Mouse (Mus musculus) CH12.LX (cell line): ENCODE data around the gene Agap1. TPM values are rescaled to one million over a fixed set of nuclear protein-coding genes. Genes with fewer than 3 reads are reported as not detected.

Experiments used
- DNase-seq: peaks from one replicate; pipeline ENCODE4 v3.0.0-alpha.2; 2013; ENCODE audit errors: extremely low read depth
- H3K27ac ChIP-seq: 2 replicates; pipeline ENCODE4 v1.5.1; 2012; ENCODE audit warnings: low read depth, mild to moderate bottlenecking, control low read depth, moderate library complexity; ENCODE audit not compliant: insufficient read depth
- H3K27me3 ChIP-seq: replicated peaks from 2 replicates; pipeline ENCODE3; 2012; ENCODE audit warnings: inconsistent platforms
- H3K36me3 ChIP-seq, 2 experiments: replicated peaks in 1 of 2; 2 replicates each; pipeline versions ENCODE3 to v1.6.1; 2012; ENCODE audit warnings: inconsistent platforms in 1 of 2, low read length in 1 of 2, mild to moderate bottlenecking in 1 of 2, mixed read lengths in 1 of 2, moderate library complexity in 1 of 2; ENCODE audit not compliant: control insufficient read depth in 1 of 2, insufficient read depth in 1 of 2
- H3K4me1 ChIP-seq, 2 experiments: 2 replicates each; pipeline ENCODE4 v1.6.1; 2012; ENCODE audit warnings: inconsistent platforms in 1 of 2, moderate library complexity in 1 of 2; ENCODE audit not compliant: insufficient read depth in 2 of 2, control insufficient read depth in 1 of 2
- H3K4me2 ChIP-seq: 2 replicates; pipeline ENCODE4 v1.6.1; 2012; ENCODE audit warnings: low read depth, mild to moderate bottlenecking, control low read depth; ENCODE audit not compliant: poor library complexity, insufficient read depth, severe bottlenecking
- H3K4me3 ChIP-seq, 3 experiments: fragments of 150-350 bp in 1 of 3; sonication (generic) in 1 of 3; replicated peaks in 1 of 3; 2 replicates each; pipeline versions ENCODE3 to v1.5.1; 2011 to 2012; ENCODE audit warnings: low read depth in 2 of 3, low read length in 2 of 3, mild to moderate bottlenecking in 2 of 3, moderate library complexity in 2 of 3, control low read depth in 1 of 3, improper control_type of control experiment in 1 of 3, inconsistent platforms in 1 of 3, mixed read lengths in 1 of 3; ENCODE audit not compliant: poor library complexity in 1 of 3
- H3K79me2 ChIP-seq: replicated peaks from 2 replicates; pipeline ENCODE4 v1.6.1; 2012; ENCODE audit warnings: mild to moderate bottlenecking, moderate library complexity; ENCODE audit not compliant: control insufficient read depth, poor library complexity, insufficient read depth, severe bottlenecking; ENCODE audit errors: extremely low read depth
- H3K9ac ChIP-seq: 2 replicates; pipeline ENCODE4 v1.6.1; 2012; ENCODE audit warnings: low read depth, mild to moderate bottlenecking, control low read depth, moderate library complexity; ENCODE audit not compliant: insufficient read depth
- H3K9me3 ChIP-seq: replicated peaks from 2 replicates; pipeline ENCODE3; 2012; ENCODE audit warnings: low read length, inconsistent platforms, mixed read lengths
- BHLHE40 ChIP-seq: IDR thresholded peaks from 2 replicates; pipeline ENCODE4 v1.6.1; 2011; ENCODE audit warnings: mild to moderate bottlenecking, low read depth, low read length, improper control_type of control experiment
- CHD1 ChIP-seq: IDR thresholded peaks from 2 replicates; pipeline ENCODE4 v1.6.1; 2012; ENCODE audit warnings: low read depth, low read length, improper control_type of control experiment, inconsistent platforms
- ELF1 ChIP-seq: IDR thresholded peaks from 2 replicates; pipeline ENCODE4 v1.6.1; 2014; ENCODE audit warnings: low read depth, mild to moderate bottlenecking, inconsistent platforms, low read length, improper control_type of control experiment
- ETS1 ChIP-seq: conservative IDR thresholded peaks from 2 replicates; pipeline ENCODE4 v1.6.1; 2012; ENCODE audit warnings: low read depth, mild to moderate bottlenecking, inconsistent platforms, low read length, improper control_type of control experiment, moderate library complexity
- GABPA ChIP-seq: IDR thresholded peaks from 2 replicates; pipeline ENCODE4 v1.6.1; 2012; ENCODE audit warnings: low read depth, low read length, improper control_type of control experiment, inconsistent platforms; ENCODE audit not compliant: insufficient replicate concordance
- IRF4 ChIP-seq: IDR thresholded peaks from 2 replicates; pipeline ENCODE4 v1.6.1; 2014; ENCODE audit warnings: low read depth, mild to moderate bottlenecking, inconsistent platforms, low read length, improper control_type of control experiment
- KAT2A ChIP-seq: IDR thresholded peaks from 2 replicates; pipeline ENCODE4 v1.6.1; 2012; ENCODE audit warnings: low read length, improper control_type of control experiment, inconsistent platforms; ENCODE audit not compliant: insufficient replicate concordance
- MAZ ChIP-seq: IDR thresholded peaks from 2 replicates; pipeline ENCODE4 v1.6.1; 2012; ENCODE audit warnings: low read depth, mild to moderate bottlenecking, inconsistent platforms, low read length, improper control_type of control experiment, moderate library complexity
- MXI1 ChIP-seq: IDR thresholded peaks from 2 replicates; pipeline ENCODE4 v1.6.1; 2011; ENCODE audit warnings: mild to moderate bottlenecking, low read depth, low read length, improper control_type of control experiment
- NELFE ChIP-seq: IDR thresholded peaks from 2 replicates; pipeline ENCODE4 v1.6.1; 2011; ENCODE audit warnings: low read depth, low read length, improper control_type of control experiment
- PAX5 ChIP-seq: IDR thresholded peaks from 2 replicates; pipeline ENCODE4 v1.6.1; 2012; ENCODE audit warnings: low read length, inconsistent platforms, mixed read lengths
- POLR2AphosphoS2 ChIP-seq: IDR thresholded peaks from 2 replicates; pipeline ENCODE4 v1.6.1; 2011; ENCODE audit warnings: low read depth, low read length, improper control_type of control experiment
- RCOR1 ChIP-seq: conservative IDR thresholded peaks from 2 replicates; pipeline ENCODE4 v1.6.1; 2012; ENCODE audit warnings: low read depth, mild to moderate bottlenecking, inconsistent platforms, low read length, improper control_type of control experiment
- SIN3A ChIP-seq: IDR thresholded peaks from 2 replicates; pipeline ENCODE4 v1.6.1; 2012; ENCODE audit warnings: low read length, improper control_type of control experiment, inconsistent platforms
- SMC3 ChIP-seq: IDR thresholded peaks from 2 replicates; pipeline ENCODE4 v1.6.1; 2011; ENCODE audit warnings: low read depth, low read length, improper control_type of control experiment
- ZC3H11A ChIP-seq: IDR thresholded peaks from 2 replicates; pipeline ENCODE4 v1.6.1; 2012; ENCODE audit warnings: low read depth, mild to moderate bottlenecking, inconsistent platforms, low read length, improper control_type of control experiment
- ZMIZ1 ChIP-seq: IDR thresholded peaks from 2 replicates; pipeline ENCODE4 v1.6.1; 2012; ENCODE audit warnings: low read depth, mild to moderate bottlenecking, inconsistent platforms, low read length, improper control_type of control experiment
- ZNF384 ChIP-seq: IDR thresholded peaks from 2 replicates; pipeline ENCODE4 v1.6.1; 2012; ENCODE audit warnings: low read depth, low read length, improper control_type of control experiment, inconsistent platforms
- dilution Hi-C: fragments of 300-500 bp; cut with MboI; formaldehyde crosslinking; loops from 2 replicates; pipeline ENCODE4 v1.14.3; 2020; ENCODE audit warnings: low sequenced_read_pairs; ENCODE audit not compliant: extremely low pct_unique_long_range_greater_than_20kb, extremely low pct_ligation_motif_present
- in situ Hi-C: fragments of 300-500 bp; cut with MboI; formaldehyde crosslinking; loops from 3 replicates; pipeline ENCODE4 v1.14.3; 2019; ENCODE audit warnings: low sequenced_read_pairs, low pct_ligation_motif_present, low pct_unique_long_range_greater_than_20kb, mixed read lengths
- polyA plus RNA-seq: library from polyadenylated mRNA; unstranded; fragments of >175 nt; gene quantifications from 2 replicates; pipeline ENCODE4 v1.2.1, GENCODE M21; 2012; ENCODE audit warnings: low read depth; ENCODE audit not compliant: insufficient read length
- total RNA-seq, 2 experiments: library from RNA; depleted of rRNA; stranded (reverse); fragments of 300-350 nt in 1 of 2; fragments of >200 nt in 1 of 2; gene quantifications; 2 replicates each; pipeline ENCODE4 v1.2.3; 2012 to 2014

Agap1 gene
- total and polyA plus RNA-seq, 3 experiments: not detected

GRCm38 (mm10) chr1:89666154-89666553 lies 211.5 kb downstream of the Agap1 start:
- dilution Hi-C loops: no loop called here
- H3K9ac ChIP-seq: no peak overlapping the region
- no peak for DNase-seq
- H3K4me1 ChIP-seq: no peaks in the 10 kb centered on the region
- no peak overlapping the region for H3K4me3 ChIP-seq
- no peaks in the 10 kb centered on the region for H3K27me3 ChIP-seq
- no peaks in the 10 kb centered on the region for H3K79me2 ChIP-seq
- H3K36me3 ChIP-seq: no peaks in the 10 kb centered on the region
- TF ChIP-seq SMC3: no peak
- TF ChIP-seq MXI1: no peak
- no peak for TF ChIP-seq ZC3H11A
- no peak for TF ChIP-seq RCOR1
- TF ChIP-seq SIN3A: no peak
- H3K27ac ChIP-seq: no peak overlapping the region
- in situ Hi-C loops: no loop called here
- peaks cover 90% of the 10 kb centered on the region for H3K9me3 ChIP-seq
- H3K4me2 ChIP-seq: no peak overlapping the region

- H3K9ac ChIP-seq: no peak overlapping the region
- H3K4me1 ChIP-seq: no peaks in the 10 kb centered on the region
- H3K79me2 ChIP-seq: no peaks in the 10 kb centered on the region
- no peaks in the 10 kb centered on the region for H3K36me3 ChIP-seq
- H3K9me3 ChIP-seq: peaks cover 91% of the 10 kb centered on the region
- no peak overlapping the region for H3K4me3 ChIP-seq
- in situ Hi-C loops (no loop called here), dilution Hi-C loops (no loop called here)
- H3K4me2 ChIP-seq: no peak overlapping the region
- TF ChIP-seq NELFE: no peak
- no peak for TF ChIP-seq ZNF384
- TF ChIP-seq, all 38 proteins: peak for 0
- no peak for DNase-seq
- H3K27ac ChIP-seq: no peak overlapping the region
- no peaks in the 10 kb centered on the region for H3K27me3 ChIP-seq
These were observed 212.8 kb downstream of the Agap1 start for GRCm38 (mm10) chr1:89667387-89667786.

DNA sequence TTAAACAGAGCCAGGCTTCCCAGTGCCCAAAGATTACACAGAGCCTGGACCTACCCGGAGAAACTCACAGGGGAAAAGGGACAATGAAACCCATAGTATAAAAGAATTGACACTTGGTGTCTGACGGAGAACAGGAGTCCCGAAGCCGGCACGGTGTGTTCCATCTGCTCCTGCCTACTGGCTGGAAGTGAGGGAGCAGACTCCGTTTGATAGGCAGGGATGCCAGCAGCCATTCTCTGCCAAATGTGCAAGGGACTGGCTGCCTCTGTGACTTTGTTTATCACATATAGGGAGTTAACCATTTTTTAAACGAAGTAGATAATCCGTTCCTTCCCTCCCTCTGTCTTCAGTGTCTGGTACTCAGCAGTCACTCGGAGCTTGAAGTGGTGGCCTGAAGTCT lies 214.0 kb downstream of the Agap1 start:
- TF ChIP-seq ZMIZ1: no peak
- TF ChIP-seq ELF1: no peak
- TF ChIP-seq PAX5: no peak
- TF ChIP-seq ZC3H11A: no peak
- no peak for TF ChIP-seq MAZ
- TF ChIP-seq CHD1: no peak
- no peak for TF ChIP-seq SIN3A
- no peak for TF ChIP-seq SMC3
- TF ChIP-seq KAT2A: no peak
- TF ChIP-seq IRF4: no peak
- no peak for TF ChIP-seq GABPA
- no peak for TF ChIP-seq RCOR1
- no peak for TF ChIP-seq ETS1
- TF ChIP-seq BHLHE40: no peak
- TF ChIP-seq POLR2AphosphoS2: no peak
- no peak overlapping the region for H3K27ac ChIP-seq
- dilution Hi-C loops: no loop called here
- no peaks in the 10 kb centered on the region for H3K79me2 ChIP-seq
- no peak overlapping the region for H3K4me2 ChIP-seq
- in situ Hi-C loops: no loop called here
- no peaks in the 10 kb centered on the region for H3K36me3 ChIP-seq
- H3K9me3 ChIP-seq: peaks cover 91% of the 10 kb centered on the region
- no peak overlapping the region for H3K4me3 ChIP-seq
- DNase-seq: no peak
- H3K9ac ChIP-seq: no peak overlapping the region
- no peaks in the 10 kb centered on the region for H3K27me3 ChIP-seq
- no peaks in the 10 kb centered on the region for H3K4me1 ChIP-seq
